Mouse (Mus musculus) midbrain, embryonic 10.5 days (tissue): ENCODE results near the gene Cd163. TPM values are rescaled to one million over a fixed set of nuclear protein-coding genes. Genes with fewer than 3 reads are reported as not detected.

Source experiments
- DNase-seq: peaks from one replicate; pipeline ENCODE4 v3.0.0-alpha.2; 2017; ENCODE audit warnings: low spot score
- H3K27ac ChIP-seq: fragments of 300-500 bp; sonication (generic); replicated peaks from 2 replicates; pipeline ENCODE4 v1.5.1; 2016; ENCODE audit warnings: mild to moderate bottlenecking
- H3K27me3 ChIP-seq: fragments of 300-500 bp; sonication (generic); 2 replicates; pipeline ENCODE4 v1.6.1; 2016; ENCODE audit warnings: low read depth, mild to moderate bottlenecking; ENCODE audit not compliant: poor library complexity, severe bottlenecking
- H3K36me3 ChIP-seq: fragments of 300-500 bp; sonication (generic); 2 replicates; pipeline ENCODE4 v1.6.1; 2016; ENCODE audit warnings: mild to moderate bottlenecking, moderate library complexity
- H3K4me1 ChIP-seq: fragments of 300-500 bp; sonication (generic); 2 replicates; pipeline ENCODE4 v1.6.1; 2016
- H3K4me3 ChIP-seq: fragments of 300-500 bp; sonication (generic); 2 replicates; pipeline ENCODE4 v1.5.1; 2016; ENCODE audit warnings: mild to moderate bottlenecking, moderate library complexity
- H3K9me3 ChIP-seq: fragments of 300-500 bp; sonication (generic); replicated peaks from 2 replicates; pipeline ENCODE4 v1.6.1; 2016; ENCODE audit warnings: mild to moderate bottlenecking
- WGBS: fragments of 180-500 bp; shearing (Covaris S2); methylation state at CpG from one replicate; pipeline ENCODE4 v1.1.7; 2016; 5-methylcytosine and 5-hydroxymethylcytosine counted together
- polyA plus RNA-seq: library from polyadenylated mRNA; unstranded; fragments of >200 nt; fragmentation: Nextera tagmentation; extraction: Ambion mirVana; gene quantifications from 2 replicates; pipeline ENCODE4 v1.2.1, GENCODE M21; 2016

The Cd163 gene
- polyA plus RNA-seq, 1 experiment from 2014 or later: not detected

DNA sequence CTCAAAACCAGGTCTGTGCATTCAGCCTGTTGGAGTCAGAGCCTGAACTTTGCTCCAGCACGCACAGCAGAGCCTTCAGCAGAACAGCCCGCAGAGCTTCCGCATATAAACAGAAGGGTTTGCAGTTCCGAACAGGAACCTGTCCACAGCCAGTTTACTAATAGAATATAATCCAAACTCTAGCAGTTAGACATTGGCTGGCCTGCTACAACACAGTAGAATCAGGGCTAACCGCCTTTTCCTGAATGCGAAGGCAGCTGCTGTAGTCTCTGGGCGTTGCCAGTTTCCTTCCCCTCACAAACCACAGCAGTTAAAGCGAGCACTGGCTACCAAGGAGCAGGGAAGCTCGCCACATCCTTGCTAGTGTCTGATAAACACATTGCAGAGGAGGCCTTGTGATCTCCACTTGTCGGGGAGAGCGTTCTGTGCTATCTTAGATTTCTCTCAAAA, 71.0 kb downstream of the Cd163 start:
- no peak for DNase-seq
- 87% methylated on average over 11 of the region's 11 CpGs for WGBS
- no peak overlapping the region for H3K4me3 ChIP-seq
- H3K36me3 ChIP-seq: no peaks in the 10 kb centered on the region
- no peak overlapping the region for H3K27ac ChIP-seq
- no peaks in the 10 kb centered on the region for H3K27me3 ChIP-seq
- H3K4me1 ChIP-seq: peaks cover 10% of the 10 kb centered on the region
- no peaks in the 10 kb centered on the region for H3K9me3 ChIP-seq

DNA sequence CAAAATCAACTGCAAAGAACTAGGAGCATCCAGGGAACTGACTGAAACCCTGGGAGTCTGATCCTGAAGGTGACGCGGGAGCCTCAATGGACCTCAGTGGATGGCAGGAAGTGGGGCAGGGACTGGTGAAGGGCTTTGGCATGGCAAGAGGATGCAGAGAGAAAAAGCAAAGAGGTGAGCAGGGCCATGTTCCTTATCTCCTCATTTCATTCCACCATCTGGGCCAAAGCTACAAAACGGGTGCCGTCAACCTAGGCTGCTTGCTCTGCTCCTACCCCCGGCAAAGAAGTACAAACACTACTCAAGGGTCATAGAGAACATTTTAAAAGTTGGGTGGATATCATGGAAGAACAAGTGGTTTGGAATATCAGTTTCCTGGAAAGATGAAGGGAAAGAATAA, 71.9 kb downstream of the Cd163 start:
- 87% methylated on average over 5 of the region's 5 CpGs for WGBS
- H3K4me1 ChIP-seq: peaks cover 9% of the 10 kb centered on the region
- H3K27me3 ChIP-seq: no peaks in the 10 kb centered on the region

DNA sequence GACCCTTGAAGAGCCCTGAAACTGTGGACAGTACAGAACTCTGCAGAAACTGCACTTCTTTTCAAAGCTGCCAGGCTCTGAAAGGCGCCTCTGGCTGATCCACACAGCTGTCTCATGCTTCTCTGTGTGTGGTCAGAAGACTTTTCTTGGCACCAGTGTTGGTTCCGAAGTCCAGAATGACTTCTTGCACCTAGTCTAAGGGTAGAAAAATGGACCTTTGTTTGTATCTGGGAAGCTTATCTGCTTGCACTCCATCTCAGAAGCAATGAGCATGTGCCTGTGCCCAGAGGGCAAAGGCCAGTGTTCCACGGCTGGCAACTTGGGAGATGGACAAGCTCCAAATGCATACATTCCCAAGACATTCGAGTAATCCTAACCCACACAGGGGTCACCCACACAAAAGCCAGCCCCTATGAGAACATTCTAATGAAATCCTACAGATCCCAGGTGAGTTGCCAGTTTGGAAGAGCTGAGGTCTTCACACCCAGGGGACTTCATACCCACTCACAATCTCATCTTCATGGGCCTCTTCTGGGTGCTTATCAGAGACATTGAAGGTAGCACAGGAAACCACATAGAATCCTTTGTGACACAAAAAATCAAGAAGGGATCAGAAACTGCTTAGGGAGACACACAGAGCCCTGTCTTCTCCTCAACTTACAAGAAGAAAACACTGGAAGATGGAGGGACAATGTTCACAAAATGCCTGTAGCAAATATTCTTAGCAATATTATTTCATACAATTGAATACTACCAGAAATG, 73.2 kb downstream of the Cd163 start:
- Histone ChIP-seq H3K27ac (no peak overlapping the region), H3K27me3 (no peaks in the 10 kb centered on the region), H3K36me3 (no peaks in the 10 kb centered on the region), H3K4me1 (no peaks in the 10 kb centered on the region), H3K9me3 (no peaks in the 10 kb centered on the region), H3K4me3 (no peak overlapping the region)
- no peak for DNase-seq
- 84% methylated on average over 4 of the region's 4 CpGs for WGBS

More for the DNA sequence above, 71.9 kb downstream of the Cd163 start:
- Histone ChIP-seq H3K27ac (no peak overlapping the region), H3K4me3 (no peak overlapping the region), H3K9me3 (no peaks in the 10 kb centered on the region), H3K36me3 (no peaks in the 10 kb centered on the region)
- no peak for DNase-seq

DNA sequence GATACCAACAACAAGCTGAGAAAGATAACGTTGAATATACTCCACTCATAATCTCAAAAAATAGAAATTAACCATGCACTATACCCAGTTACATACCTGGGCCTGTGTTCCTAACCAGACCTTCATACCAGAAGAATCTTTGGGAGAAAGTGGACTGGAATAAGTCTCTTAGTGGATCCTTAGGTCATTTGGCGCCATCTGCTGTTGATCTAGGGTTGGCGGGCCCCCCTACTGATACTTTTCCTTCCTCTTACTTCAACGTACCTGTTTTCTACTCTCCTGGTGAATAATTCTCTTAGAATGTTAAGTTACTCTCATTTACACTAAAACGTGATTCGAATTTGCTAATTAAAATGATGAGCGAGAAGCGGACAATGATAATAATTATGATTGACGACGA, 74.9 kb downstream of the Cd163 start:
- H3K27me3 ChIP-seq: no peaks in the 10 kb centered on the region
- H3K4me1 ChIP-seq: no peaks in the 10 kb centered on the region
- DNase-seq: peak; percentile 21
- H3K4me3 ChIP-seq: no peak overlapping the region
- WGBS: 37% methylated on average over 10 of the region's 10 CpGs
- H3K9me3 ChIP-seq: no peaks in the 10 kb centered on the region
- H3K36me3 ChIP-seq: no peaks in the 10 kb centered on the region
- no peak overlapping the region for H3K27ac ChIP-seq

Other genes with a start within 250 kb of the Cd163 start
- gene Vmn2r27, start 72.8 kb upstream of the Cd163 start, polyA plus RNA-seq: not detected in 2 replicates
- 42.6 and 48.8 TPM in 2 replicates for gene Pex5, start 110.4 kb downstream of the Cd163 start, polyA plus RNA-seq
- gene Clstn3, start 160.1 kb downstream of the Cd163 start, polyA plus RNA-seq: 8.4 and 15.2 TPM in 2 replicates
- 0.14 and 0.28 TPM in 2 replicates for gene C1rl, start 188.5 kb downstream of the Cd163 start, polyA plus RNA-seq
- 0.06 and 0.12 TPM in 2 replicates for gene C1ra, start 207.7 kb downstream of the Cd163 start, polyA plus RNA-seq
- 0.17 and 0.37 TPM in 2 replicates for gene C1s1, start 237.7 kb downstream of the Cd163 start, polyA plus RNA-seq